Mouse (Mus musculus) induced T-regulatory cell, adult 2 months (primary cell): Measurements from ENCODE around the gene Anp32e.
"Not testable (repeated sequence)": the region's sequence is repeated elsewhere in the genome, so short reads cannot be mapped to it uniquely, and the experiment has no call there.

ENCODE experiments used
- DNase-seq: peaks from one replicate; pipeline ENCODE4 v3.0.0-alpha.2; 2012; ENCODE audit warnings: low read depth

Anp32e gene

GRCm38 (mm10) chr3:95977079-95977478 lies 48.0 kb downstream of the Anp32e start:
- DNase-seq: no peak

DNA sequence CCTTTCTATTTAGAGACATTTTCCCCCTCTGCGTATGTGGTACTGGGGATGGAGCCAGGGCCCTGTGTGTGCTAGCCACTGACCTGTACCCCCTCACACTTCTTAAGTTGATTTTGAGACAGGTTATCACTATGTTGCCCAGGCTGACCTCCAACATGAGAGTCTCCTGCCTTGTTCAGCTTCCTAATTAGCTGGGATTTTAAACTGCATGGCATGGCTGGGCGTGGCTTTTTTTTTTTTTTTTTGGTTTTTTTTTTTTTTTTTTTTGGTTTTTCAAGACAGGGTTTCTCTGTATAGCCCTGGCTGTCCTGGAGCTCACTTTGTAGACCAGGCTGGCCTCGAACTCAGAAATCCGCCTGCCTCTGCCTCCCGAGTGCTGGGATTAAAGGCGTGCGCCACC lies 48.5 kb downstream of the Anp32e start:
- DNase-seq: not testable (repeated sequence)

DNA sequence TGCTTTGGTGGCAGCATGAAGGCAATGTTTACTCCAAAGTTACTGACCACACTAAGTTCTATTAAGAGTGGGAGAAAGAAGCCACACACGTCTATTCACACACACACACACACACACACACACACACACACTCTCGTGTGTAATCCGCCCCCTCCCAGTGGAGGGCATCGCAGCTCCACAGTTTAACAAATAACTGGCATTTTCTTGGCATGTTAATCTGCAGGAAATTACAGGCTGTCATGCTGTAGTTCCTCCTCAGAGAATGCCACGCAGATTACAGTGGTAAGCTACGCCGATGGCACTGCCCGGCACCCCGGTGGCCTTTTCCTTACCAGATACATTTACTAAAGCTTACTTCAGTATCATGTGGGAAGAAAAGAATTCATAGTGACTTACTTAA lies 49.2 kb downstream of the Anp32e start:
- no peak for DNase-seq

GRCm38 (mm10) chr3:95980276-95980970 lies 51.4 kb downstream of the Anp32e start:
- no peak for DNase-seq

GRCm38 (mm10) chr3:95982129-95982528 lies 53.1 kb downstream of the Anp32e start:
- DNase-seq: no peak

DNA sequence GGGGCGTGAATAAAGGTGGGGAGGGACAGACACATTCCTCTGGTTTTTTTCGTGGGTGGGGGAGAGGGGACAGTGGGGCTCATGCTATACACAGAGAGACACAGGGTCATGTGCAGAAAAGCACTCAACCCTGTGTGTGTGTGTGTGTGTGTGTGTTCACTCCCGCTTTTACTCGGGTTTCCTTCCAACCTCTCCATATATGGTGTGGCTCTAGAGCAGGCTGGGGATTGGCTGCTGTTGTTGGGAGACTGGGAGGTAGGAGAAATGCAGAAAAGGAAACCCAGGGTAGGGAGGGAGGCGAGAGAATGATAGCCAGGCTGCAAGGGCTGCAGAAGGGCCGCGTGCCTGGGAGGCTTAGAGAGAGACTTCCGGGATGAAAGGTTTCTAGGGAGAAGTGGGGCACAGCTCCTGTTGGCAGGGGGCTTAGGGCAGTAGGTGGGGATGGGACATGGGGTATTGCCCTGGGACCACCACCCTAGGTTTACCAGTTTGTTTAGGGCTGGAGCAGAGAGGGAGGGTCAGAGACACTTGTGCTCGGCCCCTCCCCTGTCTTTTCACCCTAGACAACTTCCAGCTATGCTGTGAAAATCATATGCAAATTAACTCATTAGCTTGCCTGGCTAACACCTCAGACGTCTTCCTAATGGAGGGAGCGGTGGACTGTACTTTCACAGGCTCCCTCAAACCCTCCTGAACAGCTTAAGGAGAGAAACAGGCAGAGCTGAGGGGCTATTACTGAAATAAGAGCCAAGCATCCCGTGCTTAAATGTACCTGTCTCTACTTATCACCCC lies 56.4 kb downstream of the Anp32e start:
- DNase-seq: no peak

GRCm38 (mm10) chr3:95986001-95986622 lies 57.1 kb downstream of the Anp32e start:
- peak; percentile 80 for DNase-seq

- peak; percentile 73 for DNase-seq
Measured at GRCm38 (mm10) chr3:95986984-95987383, 57.9 kb downstream of the Anp32e start.

GRCm38 (mm10) chr3:95987386-95988110 lies 58.5 kb downstream of the Anp32e start:
- peak; percentile 44 for DNase-seq

DNA sequence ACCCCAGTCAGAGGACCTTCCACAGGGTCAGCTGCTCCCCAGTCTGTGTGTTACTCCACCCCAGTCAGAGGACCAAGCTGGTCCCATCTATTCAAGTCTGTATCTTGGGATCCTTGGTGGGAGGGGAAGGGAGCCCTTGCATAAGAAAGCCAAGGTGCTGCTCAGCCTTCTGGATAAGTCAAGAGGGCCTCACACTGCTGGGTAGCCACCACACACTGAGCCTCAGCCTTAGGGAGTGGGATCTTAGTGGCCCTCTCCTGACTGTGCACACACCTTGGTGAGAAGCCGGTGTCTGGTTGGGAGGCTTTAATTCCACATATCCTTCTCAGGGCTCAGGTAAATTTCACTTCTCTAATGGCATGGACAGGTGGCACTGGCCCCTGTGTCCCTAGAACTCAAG lies 59.1 kb downstream of the Anp32e start:
- DNase-seq: no peak

DNA sequence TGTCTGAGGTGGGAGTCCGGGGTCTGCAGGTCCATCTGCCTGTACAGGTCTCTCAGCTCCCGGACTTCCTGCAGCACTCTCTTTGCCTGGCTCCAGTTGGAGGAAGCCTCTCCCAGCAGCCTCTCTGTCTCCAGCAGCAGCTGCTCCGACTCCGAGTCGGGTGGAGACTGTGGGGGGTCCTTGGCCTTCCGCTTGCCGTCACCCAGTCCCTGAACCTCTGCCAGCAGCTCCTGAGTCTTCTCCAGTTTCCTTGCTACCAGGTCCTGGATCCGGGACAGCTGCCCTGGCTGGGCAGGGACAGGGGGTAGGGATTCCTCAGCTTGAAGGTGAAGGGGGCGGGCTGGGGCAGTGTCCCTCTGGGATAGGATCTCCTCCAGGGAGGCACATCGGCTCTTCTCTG lies 59.9 kb downstream of the Anp32e start:
- no peak for DNase-seq

DNA sequence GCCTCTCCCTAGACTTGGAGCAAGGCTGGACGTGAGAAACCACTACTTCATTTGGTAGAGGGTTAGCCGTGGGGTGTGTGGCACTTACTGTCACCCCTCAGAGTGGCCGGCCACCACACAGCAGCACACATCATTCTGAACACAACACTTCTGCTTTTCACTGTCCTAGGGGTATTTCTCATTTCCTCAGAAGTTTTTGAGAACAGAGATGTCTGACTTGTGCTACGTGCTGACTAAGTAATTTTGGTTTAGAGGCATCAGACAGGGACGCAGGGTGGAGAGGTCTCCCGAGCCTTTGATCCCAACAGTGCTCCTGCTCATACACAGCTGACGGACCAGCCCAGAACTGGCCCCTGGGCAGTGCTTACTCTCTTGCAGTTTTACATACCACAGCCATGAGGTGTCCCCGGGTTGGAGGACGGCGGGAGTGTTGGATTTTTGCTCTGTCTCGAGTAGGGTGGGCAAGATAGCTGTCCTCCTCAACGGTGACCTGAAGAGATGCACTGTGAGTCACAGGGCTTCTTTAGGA lies 61.4 kb downstream of the Anp32e start:
- DNase-seq: no peak

DNA sequence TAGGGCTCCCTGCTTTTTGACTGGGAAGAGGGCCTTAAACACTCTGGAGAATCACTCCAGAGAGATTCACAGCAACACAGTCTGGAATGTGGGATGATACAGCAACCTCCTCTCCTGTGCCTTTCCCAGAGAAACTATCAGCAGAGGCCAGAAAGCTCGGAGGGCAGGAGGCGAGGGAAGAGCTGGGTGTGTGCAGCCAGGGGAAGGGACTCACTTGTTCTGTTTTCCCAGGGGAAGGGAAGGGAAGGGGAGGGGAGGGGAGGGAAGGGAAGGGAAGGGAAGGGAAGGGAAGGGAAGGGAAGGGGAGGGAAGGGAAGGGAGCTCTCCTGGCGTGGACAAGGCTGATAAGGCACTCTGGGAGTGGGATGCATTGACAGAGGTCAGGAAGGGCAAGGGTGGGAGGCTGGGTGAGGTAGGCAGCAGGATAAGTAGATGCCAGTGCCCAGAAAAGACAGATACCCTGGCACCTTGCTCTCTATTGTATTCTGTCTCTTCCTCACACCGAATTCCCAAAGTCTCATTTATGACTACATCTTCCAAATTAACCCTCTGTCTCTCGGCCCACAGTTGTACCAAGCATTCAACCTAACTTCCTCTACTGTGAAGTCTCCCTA lies 64.1 kb downstream of the Anp32e start:
- DNase-seq: no peak

GRCm38 (mm10) chr3:95993881-95994280 lies 64.8 kb downstream of the Anp32e start:
- DNase-seq: peak; percentile 16

DNA sequence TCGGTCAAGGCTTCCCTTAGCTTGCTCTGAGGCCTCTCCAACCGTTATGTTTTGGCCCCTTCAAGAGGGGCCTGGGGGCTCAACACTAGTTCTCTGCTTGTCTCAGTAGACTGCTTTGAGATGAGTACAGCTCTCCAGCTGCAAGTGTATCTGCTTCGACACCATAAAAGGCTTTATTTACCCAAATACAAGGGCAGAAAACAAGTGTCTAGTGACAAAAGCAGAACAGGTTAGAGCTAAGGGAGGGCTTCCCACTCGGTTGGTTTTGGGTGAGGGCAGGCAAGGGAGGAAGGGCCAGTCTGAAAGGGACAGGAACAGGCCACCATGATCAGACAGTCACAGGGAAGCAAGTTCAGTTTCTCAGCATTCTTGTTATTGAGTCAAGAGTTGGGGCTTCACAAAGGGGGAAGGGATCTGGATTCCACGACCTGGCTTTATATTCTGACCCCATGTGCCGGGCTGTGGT lies 65.4 kb downstream of the Anp32e start:
- DNase-seq: no peak

- DNase-seq: peak; percentile 43
Measured at GRCm38 (mm10) chr3:95994975-95995801, 66.1 kb downstream of the Anp32e start.

DNA sequence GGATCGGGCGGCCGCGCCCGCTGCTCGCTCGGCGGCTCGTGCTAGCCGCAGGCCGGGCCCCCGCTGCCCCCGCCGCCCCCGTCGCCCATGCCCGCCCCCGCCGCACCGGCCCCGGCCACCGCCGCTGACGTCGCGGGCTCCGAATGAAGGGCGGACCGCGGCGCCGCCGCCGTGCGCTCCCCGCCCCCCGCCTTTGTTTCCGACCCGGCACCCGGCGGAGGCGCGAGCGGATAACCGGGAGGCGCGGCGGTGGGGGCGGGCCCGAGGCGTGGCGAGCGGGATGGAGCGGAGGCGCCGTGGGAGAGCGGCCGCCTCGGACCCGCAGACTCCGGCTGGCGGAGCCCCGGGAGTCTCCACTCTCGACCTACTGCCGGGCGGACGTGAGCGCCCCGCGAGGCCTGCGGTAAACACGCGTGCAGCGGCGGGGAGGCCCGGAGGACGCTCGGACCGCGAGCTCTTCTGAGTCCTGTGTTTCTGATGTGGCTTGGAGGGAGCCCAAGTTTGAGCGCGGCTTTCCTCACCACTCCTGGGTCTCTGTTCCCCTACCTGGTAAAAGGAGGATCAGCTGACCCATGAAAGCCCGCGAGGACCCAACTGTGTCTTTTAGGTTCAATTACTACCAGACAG lies 66.9 kb downstream of the Anp32e start, which contains the start of gene Plekho1:
TSS of gene Plekho1 (minus strand) at position 200 of the 627 bp plus-strand sequence.
- DNase-seq: peak; percentile 68

GRCm38 (mm10) chr3:95996451-95997073 lies 67.5 kb downstream of the Anp32e start:
- DNase-seq: peak; percentile 25
